Mouse (Mus musculus) heart, embryonic 15.5 days (tissue): ENCODE data around the gene Nedd4. TPM values are rescaled to one million over a fixed set of nuclear protein-coding genes. Genes with fewer than 3 reads are reported as not detected.

Experiments
- ATAC-seq: fragments of 200-750 bp; cut with Nextera tagmentation; replicated peaks from 2 replicates; pipeline ENCODE4 v1.8.0; 2017; ENCODE audit warnings: low read depth, moderate TSS enrichment; ENCODE audit not compliant: insufficient number of reproducible peaks, insufficient read depth, low FRiP score
- H3K27ac ChIP-seq: fragments of 300-500 bp; sonication (generic); 2 replicates; pipeline ENCODE4 v1.5.1; 2015; ENCODE audit warnings: mild to moderate bottlenecking, inconsistent platforms
- H3K27me3 ChIP-seq: fragments of 300-500 bp; sonication (generic); 2 replicates; pipeline ENCODE4 v1.6.1; 2015; ENCODE audit warnings: inconsistent platforms
- H3K36me3 ChIP-seq: fragments of 300-500 bp; sonication (generic); 2 replicates; pipeline ENCODE4 v1.6.1; 2015; ENCODE audit warnings: mild to moderate bottlenecking, inconsistent platforms
- H3K4me1 ChIP-seq: fragments of 300-500 bp; sonication (generic); replicated peaks from 2 replicates; pipeline ENCODE4 v1.6.1; 2015; ENCODE audit warnings: inconsistent platforms
- H3K4me2 ChIP-seq: fragments of 300-500 bp; sonication (generic); 2 replicates; pipeline ENCODE4 v1.6.1; 2015; ENCODE audit warnings: inconsistent platforms, mild to moderate bottlenecking, moderate library complexity
- H3K4me3 ChIP-seq: fragments of 300-500 bp; sonication (generic); 2 replicates; pipeline ENCODE4 v1.5.1; 2015; ENCODE audit warnings: mild to moderate bottlenecking, inconsistent platforms
- H3K9ac ChIP-seq: fragments of 300-500 bp; sonication (generic); 2 replicates; pipeline ENCODE4 v1.6.1; 2015; ENCODE audit warnings: mild to moderate bottlenecking, inconsistent platforms
- H3K9me3 ChIP-seq: fragments of 300-500 bp; sonication (generic); replicated peaks from 2 replicates; pipeline ENCODE4 v1.6.1; 2016; ENCODE audit warnings: inconsistent platforms
- WGBS: fragments of 180-500 bp; shearing (Covaris S2); methylation state at CpG from one replicate; pipeline ENCODE4 v1.1.7; 2015; ENCODE audit warnings: mixed read lengths; 5-methylcytosine and 5-hydroxymethylcytosine counted together
- polyA plus RNA-seq: library from polyadenylated mRNA; unstranded; fragments of >200 nt; fragmentation: Nextera tagmentation; extraction: Ambion mirVana; gene quantifications from 2 replicates; pipeline ENCODE4 v1.2.1, GENCODE M21; 2015

The Nedd4 gene
- polyA plus RNA-seq, 1 experiment from 2014 or later = 450 TPM

- no peak overlapping the region for H3K9ac ChIP-seq
- H3K4me3 ChIP-seq = no peak overlapping the region
- no peak overlapping the region for H3K4me2 ChIP-seq
- WGBS = 80% methylated on average over 3 of the region's 3 CpGs
- no peaks in the 10 kb centered on the region for H3K9me3 ChIP-seq
- H3K4me1 ChIP-seq = 0 out of 2 replicates have a peak, but pooled peaks cover 2% of the 10 kb centered on the region
- ATAC-seq = no peak
- no peaks in the 10 kb centered on the region for H3K27me3 ChIP-seq
- H3K27ac ChIP-seq = no peak overlapping the region
- peaks cover 95% of the 10 kb centered on the region for H3K36me3 ChIP-seq
Observed at GRCm38 (mm10) chr9:72722622-72723021, 60.5 kb downstream of the Nedd4 start.

DNA sequence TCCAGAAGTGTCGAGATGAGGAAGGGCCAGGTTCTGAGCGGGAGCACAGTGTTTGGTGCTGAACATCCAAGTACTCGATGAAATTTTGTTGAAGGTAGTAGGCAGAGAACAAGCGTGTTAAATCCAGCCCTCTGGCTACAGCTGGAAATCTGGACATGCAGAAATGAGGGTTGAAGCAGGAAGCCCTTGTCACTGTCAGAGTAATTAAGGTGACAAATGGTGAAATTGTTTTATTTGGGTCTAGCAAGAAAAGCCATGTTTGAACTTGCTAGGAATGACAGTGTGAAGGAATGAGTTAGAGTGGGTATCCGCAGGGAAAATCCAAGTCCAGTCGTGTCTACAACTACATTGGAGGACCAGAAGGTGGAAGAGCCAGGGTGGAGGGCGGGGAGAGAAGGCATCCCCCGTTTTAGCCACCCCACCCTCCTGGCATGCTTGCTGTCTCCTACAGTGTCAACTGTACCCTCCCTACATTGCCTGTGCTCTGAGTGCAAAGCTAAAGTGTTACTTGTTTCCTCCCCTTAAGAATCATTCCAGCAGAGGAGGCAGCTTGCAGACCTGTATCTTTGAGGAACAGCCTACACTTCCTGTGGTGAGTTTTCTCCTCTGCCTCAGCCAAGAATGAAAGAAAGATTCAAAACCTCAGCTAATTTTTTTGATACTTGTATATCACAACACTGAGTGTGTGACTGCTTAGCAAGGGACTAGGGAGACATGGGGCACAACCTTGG is 62.5 kb downstream of the Nedd4 start:
- no peaks in the 10 kb centered on the region for H3K27me3 ChIP-seq
- no peaks in the 10 kb centered on the region for H3K9me3 ChIP-seq
- 0 out of 2 replicates have a peak, but pooled peaks cover 2% of the 10 kb centered on the region for H3K4me1 ChIP-seq
- H3K9ac ChIP-seq = no peak overlapping the region
- peaks cover 92% of the 10 kb centered on the region for H3K36me3 ChIP-seq
- 66% methylated on average over 8 of the region's 8 CpGs for WGBS
- H3K27ac ChIP-seq = no peak overlapping the region
- no peak for ATAC-seq
- H3K4me2 ChIP-seq = no peak overlapping the region
- no peak overlapping the region for H3K4me3 ChIP-seq

DNA sequence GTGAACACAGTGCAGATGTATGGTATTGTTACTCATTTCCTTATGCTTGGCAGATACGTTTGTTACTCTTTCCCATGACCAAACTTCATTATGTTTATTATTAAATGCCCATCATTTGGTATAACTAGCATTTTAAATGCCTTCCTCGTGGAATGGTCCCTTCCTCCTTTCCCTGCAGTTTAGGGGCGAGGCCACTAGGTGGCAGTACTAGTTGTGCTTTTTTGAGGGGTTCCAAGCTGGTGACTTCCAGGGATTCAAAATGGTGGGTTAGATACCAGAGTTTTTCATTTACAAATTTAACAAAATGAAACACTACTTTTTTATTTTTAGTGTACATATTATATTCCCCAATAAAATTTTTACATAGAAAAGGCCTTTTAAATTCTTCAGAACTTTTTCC is 71.8 kb downstream of the Nedd4 start:
- peaks cover 90% of the 10 kb centered on the region for H3K36me3 ChIP-seq
- no peak overlapping the region for H3K27ac ChIP-seq
- H3K9me3 ChIP-seq = no peaks in the 10 kb centered on the region
- no peak overlapping the region for H3K4me3 ChIP-seq
- no peaks in the 10 kb centered on the region for H3K27me3 ChIP-seq
- WGBS = 33% methylated on average over 3 of the region's 3 CpGs
- ATAC-seq = no peak
- no peak overlapping the region for H3K4me2 ChIP-seq
- no peak overlapping the region for H3K9ac ChIP-seq
- no peaks in the 10 kb centered on the region for H3K4me1 ChIP-seq

GRCm38 (mm10) chr9:72735822-72736410 is 73.8 kb downstream of the Nedd4 start:
- no peaks in the 10 kb centered on the region for H3K9me3 ChIP-seq
- no peak overlapping the region for H3K4me3 ChIP-seq
- no peak overlapping the region for H3K27ac ChIP-seq
- no peak for ATAC-seq
- H3K27me3 ChIP-seq = no peaks in the 10 kb centered on the region
- peaks cover 97% of the 10 kb centered on the region for H3K36me3 ChIP-seq
- no peaks in the 10 kb centered on the region for H3K4me1 ChIP-seq
- WGBS = 64% methylated on average over 3 of the region's 3 CpGs
- no peak overlapping the region for H3K9ac ChIP-seq
- H3K4me2 ChIP-seq = no peak overlapping the region

GRCm38 (mm10) chr9:72741206-72741605 is 79.1 kb downstream of the Nedd4 start:
- Histone ChIP-seq H3K27me3 (no peaks in the 10 kb centered on the region), H3K27ac (no peak overlapping the region), H3K36me3 (peaks cover 97% of the 10 kb centered on the region), H3K9ac (no peak overlapping the region), H3K4me3 (no peak overlapping the region), H3K4me2 (no peak overlapping the region), H3K9me3 (no peaks in the 10 kb centered on the region), H3K4me1 (no peaks in the 10 kb centered on the region)
- no peak for ATAC-seq
- WGBS = 94% methylated on average over 6 of the region's 6 CpGs

DNA sequence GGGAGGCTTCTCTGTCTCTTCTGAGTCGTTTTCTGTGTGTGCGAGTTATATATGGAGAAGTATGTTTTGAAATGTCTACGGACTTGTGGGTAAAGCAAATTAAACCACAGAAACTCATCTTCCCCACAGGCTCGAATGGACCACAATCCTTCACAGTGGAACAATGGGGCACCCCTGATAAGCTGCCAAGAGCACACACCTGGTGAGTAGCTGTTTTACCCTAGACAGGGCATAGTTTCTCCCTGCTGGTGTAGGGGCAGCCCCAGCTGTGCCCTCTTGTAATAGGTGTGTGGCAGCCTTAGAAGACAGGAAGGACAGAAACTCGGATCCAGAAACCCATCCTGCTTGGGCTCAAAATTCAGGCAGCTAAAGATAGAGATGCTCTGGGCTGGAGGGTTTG is 84.1 kb downstream of the Nedd4 start:
- H3K4me2 ChIP-seq = no peak overlapping the region

DNA sequence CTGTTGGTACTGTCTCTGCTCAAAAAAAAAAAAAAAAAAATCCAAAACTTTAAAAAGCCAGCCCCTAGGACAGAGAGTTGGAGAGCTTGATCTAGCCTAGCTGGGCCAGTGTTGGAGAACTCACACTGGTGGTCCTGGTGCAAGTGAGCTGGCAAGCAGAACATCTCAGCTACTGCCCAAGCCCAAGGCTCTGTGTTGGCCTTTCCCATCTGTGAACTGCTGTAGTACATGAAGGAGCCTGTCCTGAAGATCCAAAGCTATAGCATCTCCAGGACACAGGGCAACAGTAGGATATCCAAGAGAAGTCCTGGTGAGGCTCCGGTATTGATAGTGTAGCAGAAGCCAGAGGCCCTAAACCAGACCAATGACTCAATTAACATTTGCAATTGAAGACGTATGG is 88.1 kb downstream of the Nedd4 start:
- Histone ChIP-seq H3K27me3 (no peaks in the 10 kb centered on the region), H3K9ac (no peak overlapping the region), H3K4me1 (peaks cover 3% of the 10 kb centered on the region; the same call in 1 of the 2 replicates), H3K4me3 (no peak overlapping the region), H3K27ac (no peak overlapping the region), H3K9me3 (no peaks in the 10 kb centered on the region), H3K4me2 (no peak overlapping the region), H3K36me3 (peaks cover 40% of the 10 kb centered on the region)
- WGBS = 66% methylated on average over 2 of the region's 2 CpGs
- no peak for ATAC-seq

More for the DNA sequence above, 84.1 kb downstream of the Nedd4 start:
- H3K9me3 ChIP-seq = no peaks in the 10 kb centered on the region
- WGBS = 77% methylated on average over 5 of the region's 5 CpGs
- no peaks in the 10 kb centered on the region for H3K27me3 ChIP-seq
- H3K27ac ChIP-seq = no peak overlapping the region
- H3K4me3 ChIP-seq = no peak overlapping the region
- no peak for ATAC-seq
- no peak overlapping the region for H3K9ac ChIP-seq
- peaks cover 78% of the 10 kb centered on the region for H3K36me3 ChIP-seq
- H3K4me1 ChIP-seq = no peaks in the 10 kb centered on the region

DNA sequence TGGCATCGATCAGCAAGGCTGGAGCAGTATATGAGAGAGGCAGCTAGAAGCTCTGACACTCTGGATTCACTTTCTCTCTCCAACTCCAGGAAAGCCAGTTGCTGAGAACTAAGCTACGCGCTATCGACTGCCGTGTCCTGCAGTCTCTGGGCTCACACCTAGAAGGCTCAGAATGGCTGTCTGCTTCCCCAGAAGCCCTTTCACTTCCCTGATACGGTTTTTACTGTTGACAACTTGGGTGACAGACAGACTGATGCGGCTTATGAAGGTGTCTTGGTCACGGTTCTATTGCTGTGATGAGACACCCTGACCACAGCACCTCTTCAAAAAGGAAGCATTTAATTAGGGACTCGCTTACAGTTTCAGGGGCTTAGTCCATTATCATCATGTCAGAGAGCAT is 90.5 kb downstream of the Nedd4 start:
- Histone ChIP-seq H3K4me1 (peaks cover 3% of the 10 kb centered on the region; the same call in 1 of the 2 replicates), H3K4me2 (no peak overlapping the region), H3K27ac (no peak overlapping the region), H3K4me3 (no peak overlapping the region), H3K9me3 (no peaks in the 10 kb centered on the region), H3K27me3 (no peaks in the 10 kb centered on the region), H3K36me3 (peaks cover 16% of the 10 kb centered on the region), H3K9ac (no peak overlapping the region)
- no peak for ATAC-seq
- WGBS = 39% methylated on average over 9 of the region's 9 CpGs

GRCm38 (mm10) chr9:72753741-72754140 is 91.6 kb downstream of the Nedd4 start:
- Histone ChIP-seq H3K9me3 (no peaks in the 10 kb centered on the region), H3K4me1 (peaks cover 6% of the 10 kb centered on the region), H3K36me3 (peaks cover 6% of the 10 kb centered on the region), H3K9ac (no peak overlapping the region), H3K27me3 (no peaks in the 10 kb centered on the region), H3K4me3 (no peak overlapping the region), H3K27ac (no peak overlapping the region), H3K4me2 (no peak overlapping the region)
- no peak for ATAC-seq
- WGBS = 29% methylated on average over 7 of the region's 7 CpGs

DNA sequence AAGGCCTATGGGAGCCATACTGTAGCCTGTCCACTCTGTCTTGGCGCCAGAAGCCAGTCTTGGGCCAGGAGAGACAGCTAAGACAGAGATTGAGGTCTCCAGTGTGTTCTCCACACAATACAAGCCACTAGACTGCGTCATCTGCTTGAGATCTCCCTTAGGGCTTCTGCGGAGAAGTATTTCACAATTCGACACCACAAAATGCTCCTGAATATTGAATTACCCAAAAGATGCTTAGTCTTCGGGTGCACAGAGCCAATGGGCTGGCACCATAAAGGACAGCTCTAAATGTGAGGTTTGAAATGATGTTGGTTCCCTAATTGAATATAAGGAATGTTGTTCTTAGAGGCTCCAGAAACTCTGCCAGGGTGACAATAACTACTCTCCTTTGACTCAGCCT is 95.0 kb downstream of the Nedd4 start:
- Histone ChIP-seq H3K36me3 (no peaks in the 10 kb centered on the region), H3K27me3 (no peaks in the 10 kb centered on the region), H3K4me1 (peaks cover 11% of the 10 kb centered on the region), H3K4me3 (no peak overlapping the region), H3K9me3 (no peaks in the 10 kb centered on the region), H3K4me2 (no peak overlapping the region), H3K9ac (no peak overlapping the region), H3K27ac (no peak overlapping the region)
- WGBS = 80% methylated on average over 5 of the region's 5 CpGs
- no peak for ATAC-seq

DNA sequence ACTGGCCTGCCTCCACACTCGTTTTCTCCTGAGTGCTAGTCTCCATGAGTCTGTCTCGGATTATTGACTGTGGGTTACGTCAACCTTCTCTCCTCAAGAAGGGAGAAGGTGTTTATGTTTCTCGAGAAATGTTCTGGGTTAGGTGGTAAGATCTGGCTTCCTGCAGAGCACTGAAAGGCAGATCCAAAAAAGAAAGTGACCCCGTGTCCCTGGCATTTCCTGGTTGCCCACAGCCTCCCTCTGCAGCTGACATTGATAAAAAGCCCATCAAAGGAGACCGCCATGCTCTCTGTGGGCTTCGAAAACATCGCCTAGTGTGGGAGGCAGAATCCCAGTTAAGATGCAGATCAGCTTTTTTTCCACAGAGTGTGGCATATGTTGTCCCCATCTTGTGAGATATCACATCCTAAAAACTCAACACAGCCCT is 96.6 kb downstream of the Nedd4 start:
- H3K27ac ChIP-seq = no peak overlapping the region
- no peak for ATAC-seq
- no peaks in the 10 kb centered on the region for H3K9me3 ChIP-seq
- no peak overlapping the region for H3K4me2 ChIP-seq
- H3K27me3 ChIP-seq = no peaks in the 10 kb centered on the region
- H3K4me1 ChIP-seq = peaks cover 21% of the 10 kb centered on the region
- 22% methylated on average over 8 of the region's 8 CpGs for WGBS
- no peak overlapping the region for H3K4me3 ChIP-seq
- no peaks in the 10 kb centered on the region for H3K36me3 ChIP-seq
- H3K9ac ChIP-seq = no peak overlapping the region
